Mouse (Mus musculus): Measurements from ENCODE around the gene Nup205.

The Nup205 gene

GRCm38 (mm10) chr6:35251807-35252476 is 74.7 kb downstream of the Nup205 start:
- no peak for DNase-seq (ENCODE audit: low spot score in 2 of 2)

DNA sequence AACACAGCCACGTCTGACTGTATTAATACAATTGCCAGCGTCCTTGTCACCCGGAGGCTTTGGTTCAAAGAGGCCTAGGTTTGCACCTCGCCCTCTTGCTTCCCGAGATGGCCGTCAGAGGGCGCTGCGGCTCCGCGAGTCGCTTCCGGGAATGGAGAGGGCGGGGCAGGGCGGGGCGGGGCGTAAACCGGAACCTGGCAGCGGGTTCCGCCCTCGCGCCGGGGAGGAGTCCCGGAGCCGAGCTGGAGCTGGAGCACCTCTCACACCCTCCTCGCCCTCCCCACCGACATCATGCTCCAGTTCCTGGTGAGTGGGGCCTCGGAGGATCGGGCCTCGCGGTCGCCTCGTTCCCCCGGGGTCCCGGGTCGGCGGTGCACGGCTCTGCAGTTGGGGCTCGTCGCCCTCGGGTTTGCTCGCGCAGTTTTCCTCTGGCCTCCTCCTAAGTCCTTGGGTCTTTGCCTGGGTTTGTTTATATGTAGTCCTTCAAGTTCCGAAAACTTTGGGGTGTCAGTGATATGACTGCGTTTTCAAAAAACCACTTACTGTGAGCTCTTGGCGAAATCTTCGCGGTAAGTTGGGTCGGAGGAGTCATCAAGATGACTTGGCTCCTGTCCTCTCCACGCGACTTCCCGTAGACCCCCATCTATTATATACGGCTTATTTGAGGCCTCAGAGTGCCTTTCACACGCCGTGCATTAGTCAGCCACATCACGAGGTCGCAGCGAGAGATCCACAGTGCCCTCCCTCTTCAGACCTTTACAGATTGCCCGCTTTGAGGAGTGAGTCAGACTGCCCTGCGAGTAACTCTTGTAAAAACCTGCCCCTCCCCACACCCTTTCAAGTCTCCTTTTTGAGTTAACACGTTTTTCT is 75.5 kb downstream of the Nup205 start:
- DNase-seq (ENCODE audit: low spot score in 2 of 2) = peak; percentile 82 to 89

- no peak for DNase-seq (ENCODE audit: low spot score in 2 of 2)
Measured at GRCm38 (mm10) chr6:35253474-35253873, 76.3 kb downstream of the Nup205 start.

DNA sequence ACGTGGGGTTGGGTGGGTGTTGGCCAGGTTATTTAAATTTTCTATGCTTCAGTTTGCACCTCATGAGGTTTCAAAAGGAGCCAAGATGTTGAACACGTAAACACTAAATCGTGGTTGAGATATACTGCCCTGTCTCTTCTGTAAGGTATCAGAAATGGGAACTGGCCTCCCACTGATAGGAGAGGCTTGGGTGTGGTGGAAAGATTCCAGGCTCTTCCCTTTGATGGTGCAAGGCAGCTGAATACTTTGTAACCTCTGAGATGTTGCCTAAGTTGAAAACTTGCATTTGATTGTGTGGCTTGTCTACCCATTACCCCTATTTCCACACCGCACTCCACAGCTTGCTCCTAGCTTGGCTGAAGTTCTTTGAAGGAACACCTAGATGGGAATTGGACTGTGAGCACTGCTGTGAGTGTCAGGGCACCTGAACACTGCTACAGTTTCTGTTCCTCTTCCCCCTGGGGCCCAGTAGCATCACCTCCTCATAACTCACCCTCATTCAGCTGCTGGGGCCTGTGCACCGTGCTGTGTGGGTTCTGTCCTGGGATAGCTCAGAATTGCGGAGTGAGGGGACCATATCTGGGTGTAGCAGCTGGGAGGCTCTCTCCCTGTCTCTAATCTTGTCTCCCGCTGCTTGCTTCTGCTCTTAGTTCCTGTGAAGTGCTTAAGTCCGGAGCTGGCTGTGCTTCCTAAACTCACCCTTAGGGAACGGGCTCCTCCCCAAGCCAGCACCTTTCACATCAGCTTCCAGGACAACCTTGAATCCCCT is 77.1 kb downstream of the Nup205 start:
- no peak for DNase-seq (ENCODE audit: low spot score in 2 of 2)

- no peak for DNase-seq (ENCODE audit: low spot score in 2 of 2)
Measured at GRCm38 (mm10) chr6:35255017-35255416, 77.8 kb downstream of the Nup205 start.

DNA sequence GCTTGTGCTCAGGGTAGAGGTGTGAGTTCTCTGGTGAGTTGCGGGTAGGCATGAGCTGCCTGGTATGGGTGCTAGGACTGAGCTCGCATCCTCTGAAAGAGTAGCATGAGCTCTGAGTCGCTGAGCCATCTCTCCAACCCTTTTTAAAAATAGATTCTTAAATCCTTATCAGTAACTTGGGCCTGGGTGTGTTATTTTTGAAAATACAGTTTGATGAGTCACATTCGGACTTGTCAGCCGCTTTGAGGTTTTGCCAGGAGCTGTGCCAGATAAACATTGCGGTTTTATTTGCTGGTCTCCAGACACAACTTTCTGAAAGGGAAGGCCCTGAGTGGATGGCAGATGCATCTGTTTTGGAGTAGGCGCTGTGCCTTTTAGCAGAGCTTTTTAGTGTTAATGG is 79.5 kb downstream of the Nup205 start:
- DNase-seq (ENCODE audit: low spot score in 2 of 2) = peak; percentile 74 to 78

DNA sequence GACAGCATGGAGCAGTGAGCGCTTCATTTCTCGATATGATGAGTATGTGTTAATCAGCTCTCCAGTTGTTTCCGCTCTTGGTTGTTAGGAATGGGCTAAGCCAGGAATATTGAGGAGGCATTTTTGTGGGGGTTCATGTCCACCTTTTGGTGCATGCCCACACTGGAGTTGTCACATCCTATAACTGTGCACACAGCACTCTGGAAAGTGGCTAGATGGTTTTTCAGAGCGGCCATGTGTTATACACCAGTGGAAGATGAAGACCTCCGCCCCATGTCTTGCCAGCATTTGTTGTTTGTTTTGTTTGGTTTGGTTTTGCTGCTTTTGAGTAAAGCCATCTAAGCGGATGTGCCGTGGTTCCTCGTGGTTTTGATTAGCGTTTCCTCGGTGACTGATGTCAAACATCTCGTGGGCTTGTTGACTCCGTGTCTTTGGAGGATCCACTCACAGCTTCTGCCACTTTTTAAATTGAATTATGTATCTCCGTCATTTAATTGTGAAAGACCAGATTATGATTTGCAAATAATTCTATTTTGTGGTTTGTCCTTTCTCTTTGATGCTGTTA is 80.5 kb downstream of the Nup205 start:
- no peak for DNase-seq (ENCODE audit: low spot score in 2 of 2)

GRCm38 (mm10) chr6:35258922-35259321 is 81.7 kb downstream of the Nup205 start:
- DNase-seq (ENCODE audit: low spot score in 2 of 2) = no peak

DNA sequence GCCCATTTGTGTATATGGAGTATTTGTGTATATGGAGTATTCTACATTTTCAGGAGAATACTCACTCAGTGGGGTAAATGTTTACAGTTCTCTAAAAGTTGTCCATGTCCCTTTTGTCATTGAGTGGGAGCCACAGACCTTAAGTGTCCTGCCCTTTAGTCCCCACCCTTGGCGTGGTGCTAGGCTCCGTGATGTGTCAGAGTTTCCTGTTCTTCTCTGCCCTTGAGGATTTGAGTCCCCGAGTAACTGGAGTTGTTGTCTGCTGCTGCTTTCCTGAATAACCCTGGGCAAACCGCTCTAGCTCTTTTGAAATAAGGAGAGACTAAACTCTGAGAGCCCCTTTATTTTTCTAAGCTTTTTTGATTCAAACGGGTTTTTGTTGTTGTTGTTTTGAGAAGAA is 82.3 kb downstream of the Nup205 start:
- no peak for DNase-seq (ENCODE audit: low spot score in 2 of 2)

- no peak for DNase-seq (ENCODE audit: low spot score in 2 of 2)
Measured at GRCm38 (mm10) chr6:35260531-35260930, 83.3 kb downstream of the Nup205 start.

DNA sequence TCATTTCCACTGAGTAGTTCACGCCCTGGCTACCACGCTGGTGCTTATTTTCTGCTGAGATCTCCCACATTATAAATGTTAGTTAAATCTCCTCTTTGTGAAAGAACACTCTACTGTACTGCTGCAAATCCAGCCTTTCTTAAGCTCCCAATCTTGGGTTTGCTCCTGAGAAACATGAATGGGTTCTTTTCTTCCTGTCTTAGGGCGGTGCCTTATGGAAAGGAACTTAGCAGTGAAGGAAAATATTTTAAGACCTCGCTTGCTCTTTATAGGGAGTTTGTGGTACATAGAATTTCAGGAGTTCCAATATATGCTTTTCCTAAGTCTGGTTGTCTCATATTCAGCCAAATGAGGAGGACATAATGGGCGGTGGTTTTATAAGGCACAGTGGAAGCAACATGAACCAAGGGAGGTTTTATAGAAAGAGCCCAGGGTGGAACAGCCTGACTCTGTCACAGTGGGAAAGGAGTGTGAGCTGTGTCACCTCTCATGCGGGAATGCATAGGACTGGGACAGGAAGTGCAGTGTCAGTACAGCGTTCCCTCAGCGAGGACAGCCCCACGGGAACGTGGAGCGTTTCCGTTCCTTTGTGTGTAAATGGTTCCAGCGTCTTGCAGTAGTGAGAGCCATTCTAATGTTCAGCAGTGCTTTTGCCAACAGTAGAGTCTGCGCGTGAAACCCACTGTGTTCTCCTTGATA is 88.5 kb downstream of the Nup205 start:
- DNase-seq (ENCODE audit: low spot score in 2 of 2) = no peak

- DNase-seq (ENCODE audit: low spot score in 2 of 2) = no peak
Measured at GRCm38 (mm10) chr6:35268711-35269110, 91.5 kb downstream of the Nup205 start.

GRCm38 (mm10) chr6:35269643-35270042 is 92.4 kb downstream of the Nup205 start:
- no peak for DNase-seq (ENCODE audit: low spot score in 2 of 2)

DNA sequence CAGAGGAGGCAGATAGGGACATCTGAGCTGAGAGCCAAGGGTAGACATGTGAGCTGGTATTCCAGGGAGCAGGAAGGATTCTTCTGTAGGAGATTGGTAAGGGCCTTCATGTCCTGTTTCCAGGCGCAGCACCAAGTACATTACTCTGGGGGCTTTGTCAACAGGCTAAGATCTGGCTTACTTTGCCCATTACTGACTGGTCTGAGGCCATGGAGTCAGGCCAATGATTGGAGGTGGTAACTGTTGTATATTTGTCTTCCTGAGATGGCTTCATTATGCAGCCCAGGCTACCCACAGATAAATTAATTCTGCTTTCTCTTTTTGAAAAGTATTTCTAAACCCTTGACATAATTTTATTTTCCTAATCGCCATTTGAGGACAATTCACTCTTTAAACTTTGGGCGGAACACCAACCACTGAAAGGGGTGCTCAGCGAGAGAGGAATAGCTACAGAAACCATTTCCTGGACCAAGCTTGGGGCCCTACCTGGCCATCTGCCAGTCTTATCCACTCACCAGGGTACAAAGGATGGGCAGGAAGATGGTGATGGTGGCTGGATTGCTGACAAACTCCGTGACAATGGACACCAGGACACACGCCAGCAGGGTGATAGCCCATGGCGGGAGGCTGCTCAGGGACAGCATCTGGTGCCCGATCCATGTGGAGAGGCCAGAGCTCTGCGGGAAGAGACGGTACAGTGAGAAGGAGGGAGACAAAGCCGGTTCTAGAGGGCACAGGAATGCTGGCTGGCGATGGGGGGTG is 94.1 kb downstream of the Nup205 start:
- no peak for DNase-seq (ENCODE audit: low spot score in 2 of 2)

GRCm38 (mm10) chr6:35271868-35272765 is 94.9 kb downstream of the Nup205 start:
- DNase-seq (ENCODE audit: low spot score in 2 of 2) = no peak

DNA sequence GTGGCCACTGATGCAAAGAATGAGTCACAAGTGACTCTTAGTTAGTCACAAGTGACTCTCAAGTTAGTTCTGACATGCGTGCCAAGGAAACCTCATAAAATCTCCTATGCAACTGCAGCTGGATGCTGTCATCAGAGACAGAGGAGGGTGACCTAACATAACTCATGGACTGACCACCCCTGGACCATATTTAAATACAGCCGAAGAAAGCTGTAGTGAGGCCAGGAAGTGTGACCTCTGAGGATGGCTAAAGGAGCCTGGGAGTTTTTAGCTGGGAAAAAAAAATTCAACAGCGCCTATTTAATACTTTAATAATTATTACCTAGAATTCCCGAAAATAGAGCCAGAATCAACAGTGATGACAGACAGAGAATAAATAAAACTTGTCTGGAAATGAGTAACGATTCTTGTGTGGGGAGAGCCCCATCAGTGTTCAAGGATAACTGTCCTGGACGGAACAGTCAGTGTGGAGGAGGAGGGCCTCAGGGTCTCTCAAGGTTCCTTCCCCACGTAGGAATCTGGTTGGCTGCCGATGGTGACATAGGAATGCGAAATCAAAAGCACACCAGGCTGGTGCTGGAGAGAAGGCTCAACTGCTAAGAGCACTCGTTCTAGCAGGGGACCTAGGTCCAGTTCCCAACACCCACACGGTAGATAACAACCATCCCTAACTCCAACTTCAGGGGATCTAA is 96.3 kb downstream of the Nup205 start:
- no peak for DNase-seq (ENCODE audit: low spot score in 2 of 2)

- no peak for DNase-seq (ENCODE audit: low spot score in 2 of 2)
Measured at GRCm38 (mm10) chr6:35277903-35278587, 100.8 kb downstream of the Nup205 start.

GRCm38 (mm10) chr6:35279306-35279705 is 102.1 kb downstream of the Nup205 start:
- DNase-seq (ENCODE audit: low spot score in 2 of 2) = no peak
